Mouse (Mus musculus) lung, embryonic 15.5 days (tissue): Measurements from ENCODE around the gene Madcam1. TPM values are rescaled to one million over a fixed set of nuclear protein-coding genes. Genes with fewer than 3 reads are reported as not detected.
"Not testable (repeated sequence)": the region's sequence is repeated elsewhere in the genome, so short reads cannot be mapped to it uniquely, and the experiment has no call there.

ENCODE experiments used
- ATAC-seq: fragments of 200-750 bp; cut with Nextera tagmentation; 2 replicates; pipeline ENCODE4 v1.8.0; 2017; ENCODE audit warnings: moderate number of reproducible peaks, borderline replicate concordance; ENCODE audit not compliant: low FRiP score, low TSS enrichment; ENCODE audit errors: extremely low read depth
- H3K27ac ChIP-seq: fragments of 300-500 bp; sonication (generic); 2 replicates; pipeline ENCODE4 v1.5.1; 2015; ENCODE audit warnings: moderate library complexity, mild to moderate bottlenecking, inconsistent platforms
- H3K27me3 ChIP-seq: fragments of 300-500 bp; sonication (generic); 2 replicates; pipeline ENCODE4 v1.6.1; 2015; ENCODE audit warnings: inconsistent platforms
- H3K36me3 ChIP-seq: fragments of 300-500 bp; sonication (generic); 2 replicates; pipeline ENCODE4 v1.6.1; 2015; ENCODE audit warnings: inconsistent platforms
- H3K4me1 ChIP-seq: fragments of 300-500 bp; sonication (generic); 2 replicates; pipeline ENCODE4 v1.6.1; 2015; ENCODE audit warnings: inconsistent platforms
- H3K4me2 ChIP-seq: fragments of 300-500 bp; sonication (generic); 2 replicates; pipeline ENCODE4 v1.6.1; 2015; ENCODE audit warnings: inconsistent platforms, mild to moderate bottlenecking, moderate library complexity
- H3K4me3 ChIP-seq: fragments of 300-500 bp; sonication (generic); 2 replicates; pipeline ENCODE4 v1.5.1; 2015; ENCODE audit warnings: mild to moderate bottlenecking, inconsistent platforms
- H3K9ac ChIP-seq: fragments of 300-500 bp; sonication (generic); 2 replicates; pipeline ENCODE4 v1.6.1; 2015; ENCODE audit warnings: inconsistent platforms
- H3K9me3 ChIP-seq: fragments of 300-500 bp; sonication (generic); 2 replicates; pipeline ENCODE4 v1.6.1; 2016; ENCODE audit warnings: inconsistent platforms
- WGBS: fragments of 180-500 bp; shearing (Covaris S2); methylation state at CpG from one replicate; pipeline ENCODE4 v1.1.7; 2015; 5-methylcytosine and 5-hydroxymethylcytosine counted together
- polyA plus RNA-seq: library from polyadenylated mRNA; unstranded; fragments of >200 nt; fragmentation: Nextera tagmentation; extraction: Ambion mirVana; gene quantifications from 2 replicates; pipeline ENCODE4 v1.2.1, GENCODE M21; 2015

The Madcam1 gene
- polyA plus RNA-seq, 1 experiment from 2014 or later, result 1.3 TPM

- Histone ChIP-seq H3K9me3 (no peaks in the 10 kb centered on the region), H3K27ac (no peak overlapping the region), H3K9ac (no peak overlapping the region), H3K27me3 (no peaks in the 10 kb centered on the region), H3K4me3 (no peak overlapping the region), H3K4me1 (peaks cover 33% of the 10 kb centered on the region), H3K36me3 (peaks cover under 1% of the 10 kb centered on the region; the same call in 1 of the 2 replicates), H3K4me2 (no peak overlapping the region)
- ATAC-seq, result no peak
- 72% methylated on average over 6 of the region's 6 CpGs for WGBS
Observed at GRCm38 (mm10) chr10:79694379-79694655, 30.0 kb downstream of the Madcam1 start.

GRCm38 (mm10) chr10:79695231-79696128 is 31.1 kb downstream of the Madcam1 start:
- ATAC-seq, result no peak; the same call in 1 of the 2 replicates
- 48% methylated on average over 13 of the region's 13 CpGs for WGBS

GRCm38 (mm10) chr10:79696129-79696651 is 31.8 kb downstream of the Madcam1 start:
- H3K4me3 ChIP-seq, result no peak overlapping the region
- H3K4me1 ChIP-seq, result peaks cover 40% of the 10 kb centered on the region
- H3K4me2 ChIP-seq, result peak overlapping the region; percentile 33; the same call in 1 of the 2 replicates
- peak overlapping the region; percentile 12; the same call in 1 of the 2 replicates for H3K9ac ChIP-seq
- H3K36me3 ChIP-seq, result no peaks in the 10 kb centered on the region
- WGBS, result 37% methylated on average over 9 of the region's 9 CpGs
- peak overlapping the region; percentile 93 for H3K27ac ChIP-seq
- no peaks in the 10 kb centered on the region for H3K27me3 ChIP-seq
- no peaks in the 10 kb centered on the region for H3K9me3 ChIP-seq
- 0 out of 2 replicates have a peak, but pooled peaks have one; percentile 10 for ATAC-seq

More at GRCm38 (mm10) chr10:79695231-79696128, 31.1 kb downstream of the Madcam1 start:
- Histone ChIP-seq H3K4me2 (peak overlapping the region; percentile 33; the same call in 1 of the 2 replicates), H3K27ac (peak overlapping the region; percentile 93), H3K4me1 (peaks cover 34% of the 10 kb centered on the region), H3K9me3 (no peaks in the 10 kb centered on the region), H3K9ac (peak overlapping the region; percentile 8; the same call in 1 of the 2 replicates), H3K36me3 (no peaks in the 10 kb centered on the region), H3K27me3 (no peaks in the 10 kb centered on the region), H3K4me3 (no peak overlapping the region)

DNA sequence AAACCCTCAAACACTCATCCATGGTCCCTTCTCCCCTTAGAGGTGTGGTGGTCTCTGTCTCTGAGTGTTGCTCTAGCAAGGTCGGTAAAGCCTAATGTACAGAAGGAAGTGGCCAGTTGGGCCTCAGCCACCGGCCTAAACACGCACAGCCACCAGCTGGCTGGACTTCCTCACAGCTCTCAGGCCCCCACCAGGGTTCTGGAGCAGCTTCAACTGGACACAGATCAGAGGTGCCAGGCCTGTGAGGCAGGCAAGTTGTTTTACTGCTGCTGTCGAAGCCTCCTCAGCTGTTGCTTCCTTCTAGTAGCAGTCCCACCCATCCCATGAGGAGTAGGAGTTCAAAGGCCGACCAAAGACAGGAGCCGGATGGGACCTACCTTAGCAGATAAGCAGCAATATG is 33.6 kb downstream of the Madcam1 start:
- Histone ChIP-seq H3K9ac (no peak overlapping the region), H3K4me3 (no peak overlapping the region), H3K4me1 (peaks cover 50% of the 10 kb centered on the region), H3K4me2 (no peak overlapping the region), H3K27me3 (no peaks in the 10 kb centered on the region), H3K36me3 (no peaks in the 10 kb centered on the region), H3K27ac (peak overlapping the region; percentile 93), H3K9me3 (no peaks in the 10 kb centered on the region)
- 30% methylated on average over 6 of the region's 6 CpGs for WGBS
- peak; percentile 30; the same call in 1 of the 2 replicates for ATAC-seq

GRCm38 (mm10) chr10:79698459-79698858 is 34.1 kb downstream of the Madcam1 start:
- peak overlapping the region; percentile 93 for H3K27ac ChIP-seq
- H3K9me3 ChIP-seq, result no peaks in the 10 kb centered on the region
- no peak overlapping the region for H3K9ac ChIP-seq
- 91% methylated on average over 6 of the region's 6 CpGs for WGBS
- H3K36me3 ChIP-seq, result no peaks in the 10 kb centered on the region
- H3K4me3 ChIP-seq, result no peak overlapping the region
- H3K4me2 ChIP-seq, result no peak overlapping the region
- ATAC-seq, result no peak
- H3K27me3 ChIP-seq, result no peaks in the 10 kb centered on the region
- peaks cover 50% of the 10 kb centered on the region for H3K4me1 ChIP-seq

DNA sequence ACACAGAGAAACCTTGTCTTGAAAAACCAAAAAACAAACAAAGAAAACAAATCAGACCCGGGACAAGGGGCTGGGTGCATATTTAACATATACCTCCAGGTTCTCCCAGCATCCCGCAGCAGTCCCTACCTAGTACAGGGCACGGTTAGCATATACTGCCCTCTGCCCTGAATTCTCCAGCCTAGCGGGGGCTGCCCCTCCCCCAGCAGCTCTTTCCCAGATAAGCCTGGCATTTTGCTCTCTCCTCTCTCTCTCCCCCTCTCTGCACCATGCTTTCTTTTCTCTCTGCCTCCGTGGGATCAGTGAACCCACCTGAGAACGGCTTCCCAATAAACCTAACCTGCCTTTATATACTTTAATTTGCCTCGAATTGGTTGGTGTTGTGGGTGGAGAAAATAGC is 36.3 kb downstream of the Madcam1 start:
- no peak for ATAC-seq
- H3K4me1 ChIP-seq, result peaks cover 55% of the 10 kb centered on the region
- no peaks in the 10 kb centered on the region for H3K36me3 ChIP-seq
- peak overlapping the region; percentile 96 for H3K27ac ChIP-seq
- H3K9me3 ChIP-seq, result no peaks in the 10 kb centered on the region
- no peaks in the 10 kb centered on the region for H3K27me3 ChIP-seq
- whole genome bisulfite sequencing, result 30% methylated on average over 7 of the region's 7 CpGs
- no peak overlapping the region for H3K4me3 ChIP-seq
- peak overlapping the region; percentile 4; the same call in 1 of the 2 replicates for H3K9ac ChIP-seq
- H3K4me2 ChIP-seq, result no peak overlapping the region

- Histone ChIP-seq H3K27ac (peak overlapping the region; percentile 96), H3K4me2 (no peak overlapping the region), H3K9me3 (no peaks in the 10 kb centered on the region), H3K36me3 (no peaks in the 10 kb centered on the region; the same call in 1 of the 2 replicates), H3K4me1 (peaks cover 55% of the 10 kb centered on the region), H3K4me3 (no peak overlapping the region), H3K27me3 (no peaks in the 10 kb centered on the region), H3K9ac (peak overlapping the region; percentile 4)
- 26% methylated on average over 10 of the region's 10 CpGs for WGBS
- ATAC-seq, result peak; percentile 25
Observed at GRCm38 (mm10) chr10:79701443-79702129, 37.2 kb downstream of the Madcam1 start.

DNA sequence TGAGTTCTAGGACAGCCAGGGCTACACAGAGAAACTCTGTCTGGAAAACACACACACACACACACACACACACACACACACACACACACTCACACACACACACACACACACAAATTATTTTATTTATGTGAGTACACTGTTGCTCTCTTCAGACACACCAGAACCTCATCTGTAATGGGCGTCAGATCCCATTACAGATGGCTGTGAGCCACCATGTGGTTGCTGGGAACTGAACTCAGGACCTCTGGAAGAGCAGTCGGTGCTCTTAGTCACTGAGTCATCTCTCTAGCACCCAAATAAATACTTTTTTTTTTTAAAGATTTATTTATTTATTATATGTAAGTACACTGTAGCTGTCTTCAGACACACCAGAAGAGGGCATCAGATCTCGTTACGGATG is 38.6 kb downstream of the Madcam1 start:
- H3K4me1 ChIP-seq, result peaks cover 59% of the 10 kb centered on the region
- H3K27me3 ChIP-seq, H3K36me3 ChIP-seq, H3K9ac ChIP-seq, H3K9me3 ChIP-seq, H3K27ac ChIP-seq, ATAC-seq, H3K4me2 ChIP-seq, H3K4me3 ChIP-seq: not testable (repeated sequence)
- 71% methylated on average over 4 of the region's 4 CpGs for WGBS

GRCm38 (mm10) chr10:79703541-79703940 is 39.2 kb downstream of the Madcam1 start:
- Histone ChIP-seq H3K27ac (peak overlapping the region; percentile 86), H3K9ac (no peak overlapping the region), H3K27me3 (no peaks in the 10 kb centered on the region), H3K4me1 (peaks cover 58% of the 10 kb centered on the region), H3K36me3 (no peaks in the 10 kb centered on the region; the same call in 1 of the 2 replicates), H3K9me3 (no peaks in the 10 kb centered on the region), H3K4me2 (peak overlapping the region; percentile 58), H3K4me3 (peak overlapping the region; percentile 90)
- no peak for ATAC-seq
- 72% methylated on average over 10 of the region's 10 CpGs for WGBS

GRCm38 (mm10) chr10:79704065-79704969 is 40.0 kb downstream of the Madcam1 start, which contains the start of gene Bsg:
Gene Bsg, plus strand, starts transcription at chr10:79704491.
- under 1% methylated on average over 65 of the region's 65 CpGs for WGBS
- H3K9me3 ChIP-seq, result no peaks in the 10 kb centered on the region
- peak; percentile 95 for ATAC-seq

GRCm38 (mm10) chr10:79704970-79705360 is 40.6 kb downstream of the Madcam1 start:
- Histone ChIP-seq H3K4me3 (peak overlapping the region; percentile 90), H3K36me3 (peaks cover 14% of the 10 kb centered on the region), H3K4me2 (peak overlapping the region; percentile 70), H3K9me3 (no peaks in the 10 kb centered on the region), H3K27me3 (no peaks in the 10 kb centered on the region), H3K9ac (peak overlapping the region; percentile 96), H3K27ac (peak overlapping the region; percentile 86), H3K4me1 (peaks cover 62% of the 10 kb centered on the region)
- ATAC-seq, result no peak
- 2% methylated on average over 10 of the region's 10 CpGs for WGBS

More at GRCm38 (mm10) chr10:79704065-79704969, 40.0 kb downstream of the Madcam1 start, which contains the start of gene Bsg:
- H3K36me3 ChIP-seq, result peaks cover 7% of the 10 kb centered on the region; the same call in 1 of the 2 replicates
- H3K4me2 ChIP-seq, result peak within 1 kb of the TSS; percentile 70
- H3K4me1 ChIP-seq, result peaks cover 62% of the 10 kb centered on the region
- peak within 1 kb of the TSS; percentile 90 for H3K4me3 ChIP-seq
- peak within 1 kb of the TSS; percentile 96 for H3K9ac ChIP-seq
- peak within 1 kb of the TSS; percentile 86 for H3K27ac ChIP-seq
- H3K27me3 ChIP-seq, result no peaks in the 10 kb centered on the region
